Mouse (Mus musculus): ENCODE data around the gene Wnt10b. TPM values are rescaled to one million over a fixed set of nuclear protein-coding genes. Genes with fewer than 3 reads are reported as not detected.

The Wnt10b gene
- polyA plus RNA-seq, 1 experiment from 2014 or later, result not detected

DNA sequence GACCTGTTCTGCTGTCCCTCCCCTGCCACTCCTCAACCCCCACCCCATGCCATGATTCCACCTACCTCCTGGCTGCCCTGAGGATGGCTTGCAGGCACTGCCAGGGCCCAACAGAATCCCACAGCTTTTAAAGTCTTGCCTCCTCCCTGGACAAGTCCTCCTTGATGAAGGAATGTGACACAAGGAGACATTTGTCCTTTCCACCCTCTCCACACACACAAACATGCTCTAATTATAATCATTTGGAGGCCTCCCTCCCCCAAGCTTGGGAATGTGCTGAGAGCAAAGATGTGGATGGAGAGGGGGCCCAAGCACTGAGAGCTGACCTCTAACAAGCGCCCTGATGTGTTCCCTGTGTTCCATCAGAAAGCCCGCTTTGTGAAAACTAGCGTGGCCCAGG, 31.4 kb upstream of the Wnt10b start, which contains the start of gene Ddn:
Ddn (minus strand) TSS at position 101 of the 400 bp plus-strand sequence.
- 39% methylated on average over 3 of the region's 3 CpGs for WGBS
- Histone ChIP-seq H3K9me3 (ENCODE audit: control insufficient read depth, low read length) (no peaks in the 10 kb centered on the region), H3K4me2 (replicated peaks) (peak within 1 kb of the TSS; percentile 79), H3K27ac (no peak within 1 kb of the TSS), H3K36me3 (replicated peaks; ENCODE audit: control insufficient read depth, insufficient read depth) (peaks cover 26% of the 10 kb centered on the region), H3K9ac (peak within 1 kb of the TSS; percentile 40), H3K4me3 (replicated peaks; ENCODE audit: low read length) (peak within 1 kb of the TSS; percentile 44; the same call in 1 of the 2 replicates), H3K27me3 (ENCODE audit: control insufficient read depth, insufficient read depth, low read length) (peaks cover 67% of the 10 kb centered on the region), H3K4me1 (replicated peaks; ENCODE audit: control insufficient read depth, insufficient read depth, low read length) (peaks cover 29% of the 10 kb centered on the region)
- ATAC-seq (ENCODE audit: low FRiP score) (no peak), DNase-seq (ENCODE audit: low spot score) (no peak)

DNA sequence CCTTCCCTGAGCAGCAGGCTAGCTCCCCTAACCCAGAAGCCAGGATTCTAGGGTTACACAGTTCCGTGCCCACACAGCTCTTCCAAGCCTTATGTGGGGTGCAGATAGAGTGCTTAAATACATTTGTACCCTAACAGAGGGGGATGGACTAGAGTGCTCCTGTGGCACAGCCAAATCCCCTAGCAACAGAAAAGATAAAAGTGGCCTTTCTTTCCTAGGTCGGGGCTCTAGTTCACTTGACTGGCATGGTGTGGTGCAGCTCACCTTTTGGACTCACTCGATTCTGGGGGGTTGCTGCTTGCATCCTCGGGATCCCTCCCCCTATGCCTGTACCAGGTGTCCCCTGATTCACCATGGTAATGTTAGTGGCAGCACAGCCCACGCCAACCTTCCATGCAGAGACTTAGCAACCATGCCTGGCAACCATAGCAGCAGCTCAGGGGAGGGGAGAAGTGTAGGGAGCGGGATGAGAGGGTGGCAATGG, 30.7 kb upstream of the Wnt10b start:
- DNase-seq (ENCODE audit: low spot score) (no peak), ATAC-seq (ENCODE audit: low FRiP score) (no peak)
- Histone ChIP-seq H3K4me2 (replicated peaks) (peak overlapping the region; percentile 79), H3K36me3 (replicated peaks; ENCODE audit: control insufficient read depth, insufficient read depth) (peaks cover 20% of the 10 kb centered on the region), H3K27me3 (ENCODE audit: control insufficient read depth, insufficient read depth, low read length) (peaks cover 72% of the 10 kb centered on the region), H3K4me1 (replicated peaks; ENCODE audit: control insufficient read depth, insufficient read depth, low read length) (peaks cover 29% of the 10 kb centered on the region), H3K9ac (peak overlapping the region; percentile 40; the same call in 1 of the 2 replicates), H3K4me3 (replicated peaks; ENCODE audit: low read length) (peak overlapping the region; percentile 44; the same call in 1 of the 2 replicates), H3K9me3 (ENCODE audit: control insufficient read depth, low read length) (no peaks in the 10 kb centered on the region), H3K27ac (no peak overlapping the region)
- 7% methylated on average over 6 of the region's 6 CpGs for WGBS

DNA sequence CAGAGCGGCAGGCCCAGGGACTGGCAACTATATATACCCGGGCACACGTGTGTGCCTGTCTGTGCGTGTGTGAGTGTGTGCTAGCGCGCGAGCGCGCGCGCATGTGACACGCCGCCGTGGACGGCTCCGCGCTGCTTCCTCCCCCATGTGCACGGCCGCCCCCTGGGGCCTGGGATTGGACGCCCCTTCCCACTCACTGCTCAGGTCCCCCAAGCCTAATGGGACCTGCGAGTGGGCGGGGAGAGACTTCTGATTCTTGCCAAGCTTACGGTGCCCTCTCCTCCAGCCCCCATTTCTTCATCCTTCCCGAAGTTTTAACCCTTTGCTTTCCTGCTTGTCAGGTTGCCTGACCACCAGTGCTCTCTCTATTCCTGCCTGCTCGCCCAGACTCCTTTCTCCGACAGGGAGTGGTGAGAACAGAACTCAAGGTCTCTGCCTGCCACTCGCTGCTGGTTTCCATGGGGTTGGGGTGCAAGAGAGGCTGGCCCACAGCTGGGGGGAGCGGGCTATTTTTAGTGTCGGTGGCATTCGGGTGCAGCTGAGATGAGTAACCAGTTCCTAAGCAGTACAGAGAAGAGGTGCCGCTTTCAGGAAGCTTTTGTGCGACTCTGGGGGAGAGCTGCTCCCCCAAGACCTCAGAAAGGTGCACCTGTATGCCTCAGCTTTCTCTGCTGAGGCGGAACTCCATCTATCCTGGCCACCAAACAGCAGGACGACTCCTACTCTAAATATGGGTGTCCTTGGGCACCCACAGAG, 30.1 kb upstream of the Wnt10b start:
- Histone ChIP-seq H3K4me3 (replicated peaks; ENCODE audit: low read length) (peak overlapping the region; percentile 44), H3K36me3 (replicated peaks; ENCODE audit: control insufficient read depth, insufficient read depth) (peaks cover 14% of the 10 kb centered on the region), H3K4me1 (replicated peaks; ENCODE audit: control insufficient read depth, insufficient read depth, low read length) (peaks cover 29% of the 10 kb centered on the region), H3K4me2 (replicated peaks) (peak overlapping the region; percentile 79), H3K27ac (no peak overlapping the region), H3K27me3 (ENCODE audit: control insufficient read depth, insufficient read depth, low read length) (peaks cover 79% of the 10 kb centered on the region), H3K9ac (peak overlapping the region; percentile 40), H3K9me3 (ENCODE audit: control insufficient read depth, low read length) (no peaks in the 10 kb centered on the region)
- under 1% methylated on average over 34 of the region's 34 CpGs for WGBS
- ATAC-seq (ENCODE audit: low FRiP score) (peak; percentile 58; the same call in 1 of the 2 replicates), DNase-seq (ENCODE audit: low spot score) (no peak)

DNA sequence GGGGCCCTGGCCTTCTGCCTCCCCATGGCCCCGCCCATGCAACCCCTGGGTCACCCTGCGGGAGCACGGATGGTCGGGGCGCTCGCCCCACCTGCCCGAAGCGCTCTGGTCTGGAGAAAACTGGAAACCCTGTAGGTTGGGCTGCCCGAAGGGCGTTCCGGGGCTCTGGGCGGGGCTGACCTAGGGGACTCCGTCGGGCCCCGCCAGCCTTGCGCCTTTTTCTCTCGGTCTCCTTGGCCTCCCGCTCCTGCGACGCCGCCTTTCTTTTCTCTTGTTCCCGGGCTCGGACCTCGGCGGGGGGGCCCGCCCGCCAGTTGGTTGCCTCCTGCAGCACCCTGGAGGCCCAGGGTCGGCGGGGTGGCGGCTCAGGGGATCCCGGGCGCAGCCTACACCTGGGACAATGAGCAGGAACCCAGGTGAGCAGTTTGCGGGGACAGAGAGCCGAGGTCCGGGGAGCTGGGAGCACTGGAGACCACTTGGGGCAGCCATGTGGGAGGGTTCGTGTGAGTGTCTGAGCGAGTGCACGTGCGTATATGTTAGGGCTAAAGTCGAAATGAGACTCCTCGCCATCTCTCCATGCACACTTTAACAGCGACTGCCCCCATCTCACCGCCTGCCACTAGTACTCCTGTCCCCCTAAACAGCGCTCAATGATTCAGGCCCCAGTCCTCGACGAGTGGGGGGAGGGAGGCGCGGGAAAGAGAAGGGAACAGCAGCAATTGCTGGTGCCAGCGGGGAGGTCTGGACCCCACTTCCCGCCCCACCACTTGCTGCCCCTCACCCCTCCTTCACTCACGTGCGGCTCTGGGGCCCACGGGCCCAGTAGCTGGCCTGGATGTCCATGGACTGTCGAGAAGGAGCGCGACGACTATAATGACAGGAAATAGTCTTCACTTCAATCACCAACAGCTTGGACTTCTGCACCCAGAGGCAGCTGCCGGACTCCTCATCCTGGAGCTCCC, 29.1 kb upstream of the Wnt10b start:
- Histone ChIP-seq H3K9ac (0 out of 2 replicates have a peak overlapping the region, but pooled peaks have one; percentile 28), H3K27me3 (ENCODE audit: control insufficient read depth, insufficient read depth, low read length) (peaks cover 88% of the 10 kb centered on the region), H3K4me3 (replicated peaks; ENCODE audit: low read length) (peak overlapping the region; percentile 44), H3K27ac (no peak overlapping the region), H3K36me3 (replicated peaks; ENCODE audit: control insufficient read depth, insufficient read depth) (peaks cover 4% of the 10 kb centered on the region; the same call in 1 of the 2 replicates), H3K9me3 (ENCODE audit: control insufficient read depth, low read length) (no peaks in the 10 kb centered on the region), H3K4me1 (replicated peaks; ENCODE audit: control insufficient read depth, insufficient read depth, low read length) (peaks cover 29% of the 10 kb centered on the region), H3K4me2 (replicated peaks) (peak overlapping the region; percentile 79)
- under 1% methylated on average over 57 of the region's 58 CpGs for WGBS
- ATAC-seq (ENCODE audit: low FRiP score), result no peak
- DNase-seq (ENCODE audit: low spot score), result no peak

DNA sequence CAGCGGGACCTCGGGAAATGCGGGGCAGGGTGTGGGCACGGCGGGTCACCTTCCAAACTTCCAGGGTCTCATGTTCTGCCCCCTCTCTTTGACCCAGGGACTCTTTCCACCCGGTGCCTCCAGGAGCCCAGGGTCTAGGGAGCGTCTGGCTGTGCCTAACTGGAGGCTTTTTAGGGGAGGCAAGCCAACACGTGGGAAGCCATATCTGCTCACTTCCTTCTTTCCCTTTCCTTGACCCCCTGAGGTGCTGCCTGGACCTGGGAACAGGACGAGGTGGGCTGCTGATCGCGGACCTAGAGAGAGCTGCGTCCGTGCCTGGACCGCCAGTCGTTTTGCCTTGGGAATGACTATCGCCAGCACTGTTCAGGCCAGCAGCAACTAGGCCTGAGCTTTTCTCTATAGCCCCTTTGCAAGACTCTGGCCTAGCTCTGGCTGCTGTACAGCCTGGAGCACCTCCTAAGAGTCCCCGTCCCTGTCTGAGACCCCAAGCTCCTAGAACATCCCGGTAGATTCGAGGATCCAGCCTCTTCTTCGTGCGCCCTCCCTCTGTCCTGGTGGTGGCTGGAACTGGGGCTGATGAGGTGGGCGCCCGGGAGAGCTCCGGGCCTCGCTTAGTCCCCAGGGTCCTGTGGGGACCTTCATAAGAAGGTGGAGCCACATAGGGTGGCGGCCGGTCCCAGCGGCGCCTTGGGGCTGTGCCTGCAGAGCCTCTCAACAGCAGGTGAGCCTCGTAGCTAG, 28.3 kb upstream of the Wnt10b start:
- DNase-seq (ENCODE audit: low spot score) (no peak), ATAC-seq (ENCODE audit: low FRiP score) (no peak)
- Histone ChIP-seq H3K4me1 (replicated peaks; ENCODE audit: control insufficient read depth, insufficient read depth, low read length) (peaks cover 29% of the 10 kb centered on the region), H3K9me3 (ENCODE audit: control insufficient read depth, low read length) (no peaks in the 10 kb centered on the region), H3K4me2 (replicated peaks) (peak overlapping the region; percentile 79), H3K9ac (peak overlapping the region; percentile 28; the same call in 1 of the 2 replicates), H3K4me3 (replicated peaks; ENCODE audit: low read length) (peak overlapping the region; percentile 44), H3K27me3 (ENCODE audit: control insufficient read depth, insufficient read depth, low read length) (peaks cover 97% of the 10 kb centered on the region), H3K36me3 (replicated peaks; ENCODE audit: control insufficient read depth, insufficient read depth) (no peaks in the 10 kb centered on the region), H3K27ac (no peak overlapping the region)
- WGBS, result 3% methylated on average over 30 of the region's 30 CpGs

DNA sequence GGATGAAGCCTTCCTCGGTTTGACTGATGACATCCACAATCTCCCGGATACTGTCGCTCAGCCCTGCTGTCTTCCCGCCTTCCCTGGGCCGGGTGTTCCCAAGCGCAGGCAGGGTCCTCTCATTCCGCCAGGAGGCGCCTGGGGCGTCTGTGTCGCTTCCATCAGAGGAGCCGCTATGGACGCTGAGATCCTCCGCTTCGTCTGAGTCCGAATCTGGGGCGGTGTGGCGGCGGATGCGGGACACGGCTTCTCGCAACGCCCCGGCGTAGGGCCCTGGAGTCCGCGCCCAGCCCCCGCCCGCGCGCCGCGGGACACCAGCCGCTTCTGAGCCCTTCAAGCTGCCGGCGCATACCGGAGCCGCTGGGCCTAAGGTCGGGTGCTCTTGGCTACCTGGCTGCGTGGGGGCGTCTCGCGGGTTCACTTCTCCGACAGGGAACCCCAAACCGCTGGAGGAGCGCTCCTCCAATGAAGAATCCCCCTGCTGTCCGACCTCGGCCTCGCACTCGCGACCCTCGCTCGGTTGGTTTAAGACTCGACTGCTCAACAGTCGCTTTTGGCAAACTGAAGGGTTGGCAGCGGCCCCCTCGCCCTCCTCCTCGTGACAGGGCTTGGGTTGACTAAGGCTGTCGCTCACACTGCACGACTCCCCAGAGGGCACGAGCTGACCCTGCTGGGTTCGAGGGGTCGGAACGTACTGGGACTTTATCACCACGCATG, 27.5 kb upstream of the Wnt10b start:
- under 1% methylated on average over 64 of the region's 64 CpGs for WGBS

DNA sequence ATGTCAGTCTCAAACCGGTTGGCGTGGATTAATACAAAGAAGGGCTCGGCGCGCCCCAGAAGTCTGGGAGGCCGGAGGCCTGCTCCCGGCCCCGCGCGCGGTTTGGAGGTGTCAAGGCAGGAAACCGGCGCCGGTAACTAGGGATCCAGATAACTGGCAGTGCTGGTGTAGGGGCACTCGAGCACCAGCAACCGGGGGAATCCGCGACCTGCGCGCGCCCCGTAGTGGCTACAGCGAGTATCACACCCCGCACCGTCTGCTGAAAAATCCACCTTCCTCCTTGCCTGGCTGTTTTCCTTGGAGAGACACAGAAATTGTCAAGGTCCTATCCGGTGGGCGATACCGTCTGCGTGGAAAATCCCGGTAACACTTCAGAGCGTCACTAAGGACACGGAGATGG, 26.1 kb upstream of the Wnt10b start:
- Histone ChIP-seq H3K9me3 (ENCODE audit: control insufficient read depth, low read length) (no peaks in the 10 kb centered on the region), H3K4me1 (replicated peaks; ENCODE audit: control insufficient read depth, insufficient read depth, low read length) (peaks cover 29% of the 10 kb centered on the region), H3K27ac (no peak overlapping the region), H3K4me3 (replicated peaks; ENCODE audit: low read length) (no peak overlapping the region), H3K9ac (no peak overlapping the region), H3K27me3 (ENCODE audit: control insufficient read depth, insufficient read depth, low read length) (peaks cover 99% of the 10 kb centered on the region), H3K36me3 (replicated peaks; ENCODE audit: control insufficient read depth, insufficient read depth) (no peaks in the 10 kb centered on the region), H3K4me2 (replicated peaks) (peak overlapping the region; percentile 41)
- ATAC-seq (ENCODE audit: low FRiP score) (peak; percentile 54; the same call in 1 of the 2 replicates), DNase-seq (ENCODE audit: low spot score) (peak; percentile 87)
- WGBS, result 1% methylated on average over 32 of the region's 32 CpGs

More for the DNA sequence above, 27.5 kb upstream of the Wnt10b start:
- no peaks in the 10 kb centered on the region for H3K36me3 ChIP-seq (replicated peaks; ENCODE audit: control insufficient read depth, insufficient read depth)
- peaks cover 29% of the 10 kb centered on the region for H3K4me1 ChIP-seq (replicated peaks; ENCODE audit: control insufficient read depth, insufficient read depth, low read length)
- peak overlapping the region; percentile 79 for H3K4me2 ChIP-seq (replicated peaks)
- H3K4me3 ChIP-seq (replicated peaks; ENCODE audit: low read length), result peak overlapping the region; percentile 38
- no peaks in the 10 kb centered on the region for H3K9me3 ChIP-seq (ENCODE audit: control insufficient read depth, low read length)
- ATAC-seq (ENCODE audit: low FRiP score) (peak; percentile 54), DNase-seq (ENCODE audit: low spot score) (peak; percentile 71)
- H3K27me3 ChIP-seq (ENCODE audit: control insufficient read depth, insufficient read depth, low read length), result peaks cover 99% of the 10 kb centered on the region
- H3K9ac ChIP-seq, result peak overlapping the region; percentile 61
- no peak overlapping the region for H3K27ac ChIP-seq

DNA sequence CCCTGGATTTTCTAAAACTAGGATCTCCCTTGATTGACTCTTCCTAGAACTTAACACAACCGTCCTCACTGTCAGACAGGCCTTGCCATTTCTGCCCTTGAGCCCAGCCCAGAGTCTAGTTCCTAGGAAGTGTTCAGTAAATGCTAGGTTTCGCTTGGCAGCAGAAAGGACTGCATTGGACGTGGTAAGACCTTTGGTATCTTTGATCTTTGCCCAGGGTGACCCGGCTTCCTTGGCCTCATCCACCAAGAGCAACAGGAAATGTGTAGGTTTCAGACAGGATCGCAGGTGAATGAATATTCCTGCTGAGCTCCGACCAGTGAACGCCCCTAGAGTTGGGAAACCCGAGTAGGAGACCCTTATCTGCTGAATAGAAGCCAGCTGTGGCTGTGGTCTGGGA, 25.0 kb upstream of the Wnt10b start:
- ATAC-seq (ENCODE audit: low FRiP score) (no peak), DNase-seq (ENCODE audit: low spot score) (no peak)
- Histone ChIP-seq H3K27me3 (ENCODE audit: control insufficient read depth, insufficient read depth, low read length) (peaks cover 99% of the 10 kb centered on the region), H3K36me3 (replicated peaks; ENCODE audit: control insufficient read depth, insufficient read depth) (no peaks in the 10 kb centered on the region), H3K9me3 (ENCODE audit: control insufficient read depth, low read length) (no peaks in the 10 kb centered on the region), H3K4me2 (replicated peaks) (no peak overlapping the region), H3K4me1 (replicated peaks; ENCODE audit: control insufficient read depth, insufficient read depth, low read length) (peaks cover 19% of the 10 kb centered on the region), H3K9ac (no peak overlapping the region), H3K4me3 (replicated peaks; ENCODE audit: low read length) (no peak overlapping the region), H3K27ac (no peak overlapping the region)
- WGBS, result 4% methylated on average over 8 of the region's 8 CpGs
